Mouse (Mus musculus) bone marrow macrophage, adult 2 months (primary cell): ENCODE results near the gene Zfr.

Experiments
- CTCF ChIP-seq: IDR thresholded peaks from 2 replicates; pipeline ENCODE4 v1.5.1; 2012; ENCODE audit warnings: low read depth, mild to moderate bottlenecking, low read length, moderate library complexity
- POLR2A ChIP-seq: IDR thresholded peaks from 2 replicates; pipeline ENCODE4 v1.6.1; 2012; ENCODE audit warnings: mild to moderate bottlenecking, low read depth, low read length, borderline replicate concordance

GRCm38 (mm10) chr15:12221131-12221530 lies 103.5 kb downstream of the Zfr start:
- no peak for TF ChIP-seq CTCF
- TF ChIP-seq POLR2A, result no peak
